Mouse (Mus musculus) kidney, adult 11 months (tissue): ENCODE data around the gene Clca1.
"Not testable (repeated sequence)": the region's sequence is repeated elsewhere in the genome, so short reads cannot be mapped to it uniquely, and the experiment has no call there.

Source experiments
- DNase-seq: peaks from one replicate; pipeline ENCODE4 v3.0.0; 2022

Clca1 gene

DNA sequence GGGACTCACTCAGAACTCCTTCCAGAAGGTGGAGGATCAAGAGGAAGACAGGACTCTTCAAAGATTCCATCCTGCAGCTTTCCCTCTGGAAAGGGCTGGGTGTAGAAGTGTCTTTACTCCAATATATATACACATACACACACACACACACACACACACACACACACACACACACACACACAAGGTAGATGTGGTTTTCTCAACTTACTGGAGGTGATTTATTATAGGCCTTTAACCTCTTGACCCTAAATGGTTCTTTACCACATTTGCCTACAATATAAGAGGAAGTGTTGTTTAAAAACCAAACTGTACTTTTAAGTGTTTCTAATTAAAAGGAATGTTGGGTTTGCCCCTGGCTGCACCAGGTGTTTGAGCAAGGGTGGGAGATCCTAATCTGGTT lies at the start of gene Clca1:
Clca1 (minus strand) TSS at position 101 of the 400 bp plus-strand sequence.
- no peak for DNase-seq

DNA sequence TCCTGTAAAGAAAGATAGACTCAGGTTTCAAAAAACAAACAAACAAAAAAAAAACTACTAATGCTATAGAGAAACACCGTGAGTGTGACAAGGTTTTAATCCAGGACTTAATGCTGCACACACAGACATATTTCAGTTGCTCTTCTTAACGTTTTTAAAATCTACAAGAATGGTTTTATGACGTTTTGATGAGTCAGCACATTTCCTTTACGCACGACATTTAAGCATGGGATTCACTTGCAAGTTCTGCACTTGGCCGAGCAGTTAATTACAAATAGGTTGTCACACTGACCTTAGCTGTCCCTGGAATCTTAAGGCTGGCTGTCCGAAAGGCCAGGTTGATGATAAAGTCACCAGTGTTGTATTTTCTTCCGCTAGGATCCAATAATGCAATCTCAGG lies 48.3 kb upstream of the Clca1 start:
- DNase-seq, result no peak

GRCm38 (mm10) chr3:145078405-145078804 lies 45.8 kb upstream of the Clca1 start:
- DNase-seq, result no peak

DNA sequence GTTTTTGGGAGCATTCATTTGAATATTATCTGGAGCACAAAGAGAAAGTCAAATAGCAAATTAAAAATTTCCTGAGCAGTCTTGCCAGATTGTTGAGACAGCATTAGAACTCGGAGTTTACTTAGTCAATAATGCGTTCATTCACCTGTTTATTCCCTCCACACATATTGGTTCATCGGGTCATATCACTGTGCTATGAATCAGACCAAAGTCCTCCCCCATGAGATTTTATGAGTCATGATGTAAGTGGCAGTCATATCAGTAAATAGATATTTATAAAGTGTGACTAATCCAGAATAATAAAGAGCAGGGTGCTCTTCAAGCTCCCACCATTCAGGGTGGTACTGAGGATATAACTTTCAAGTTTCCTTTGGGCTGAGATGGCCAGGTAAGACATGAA lies 39.8 kb upstream of the Clca1 start:
- no peak for DNase-seq

DNA sequence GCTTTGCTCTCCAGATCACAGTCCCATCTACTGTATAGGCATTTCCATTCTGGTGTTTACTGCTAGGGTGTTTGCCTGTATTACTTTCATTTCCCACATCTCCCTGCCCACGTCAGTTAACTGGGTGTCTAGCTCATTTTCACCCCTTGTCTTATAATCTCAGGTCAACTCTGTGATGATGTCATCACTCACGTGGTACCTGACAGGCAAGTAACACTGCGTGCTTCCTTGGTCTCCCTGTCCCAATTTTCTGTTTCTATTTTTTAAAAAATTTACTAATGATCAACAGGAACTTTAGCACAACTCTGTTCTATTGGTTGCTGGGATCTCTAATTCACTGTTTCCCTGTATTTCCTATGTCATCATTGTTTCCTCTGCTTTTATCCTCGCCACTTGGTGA lies 36.4 kb upstream of the Clca1 start:
- DNase-seq, result no peak

GRCm38 (mm10) chr3:145055138-145055537 lies 22.6 kb upstream of the Clca1 start:
- not testable (repeated sequence) for DNase-seq

DNA sequence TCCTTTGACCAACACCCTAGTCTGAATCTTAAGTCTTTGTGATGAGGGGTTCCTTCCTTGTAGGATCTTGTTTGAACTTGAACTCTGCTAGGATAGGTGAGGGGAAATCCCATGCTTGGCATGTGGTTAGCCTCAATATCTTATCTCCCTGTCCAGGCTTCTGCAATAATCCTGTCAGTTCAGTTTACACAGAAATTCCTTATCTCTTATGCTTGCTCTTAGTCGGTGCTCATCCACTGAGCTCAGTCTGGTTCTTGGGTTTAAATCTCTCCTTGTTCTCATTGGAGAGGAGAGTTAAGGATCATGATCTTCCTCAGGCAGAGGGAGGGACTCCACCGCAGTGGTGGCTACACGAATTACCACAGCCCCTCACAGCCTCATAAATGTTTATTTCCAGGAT lies 17.2 kb upstream of the Clca1 start:
- DNase-seq, result no peak

DNA sequence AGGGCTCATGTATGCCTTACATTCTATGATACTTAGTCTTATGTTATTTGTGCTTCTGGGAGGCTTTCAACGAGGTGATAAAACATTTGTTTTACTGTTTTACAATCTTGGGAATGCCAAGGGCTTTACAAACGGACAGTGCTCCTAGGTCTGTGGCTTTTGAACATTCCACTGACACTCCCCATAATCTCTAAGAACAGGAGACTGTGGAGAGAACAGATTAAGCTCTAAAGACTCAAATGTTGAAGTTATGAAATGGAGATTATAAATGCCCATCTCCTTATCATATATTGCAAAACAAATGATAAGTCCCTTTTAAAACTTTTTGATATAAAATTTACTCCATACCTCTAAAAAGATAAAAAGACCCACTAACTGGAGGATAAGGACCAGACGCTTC lies 6.2 kb upstream of the Clca1 start:
- DNase-seq, result no peak

DNA sequence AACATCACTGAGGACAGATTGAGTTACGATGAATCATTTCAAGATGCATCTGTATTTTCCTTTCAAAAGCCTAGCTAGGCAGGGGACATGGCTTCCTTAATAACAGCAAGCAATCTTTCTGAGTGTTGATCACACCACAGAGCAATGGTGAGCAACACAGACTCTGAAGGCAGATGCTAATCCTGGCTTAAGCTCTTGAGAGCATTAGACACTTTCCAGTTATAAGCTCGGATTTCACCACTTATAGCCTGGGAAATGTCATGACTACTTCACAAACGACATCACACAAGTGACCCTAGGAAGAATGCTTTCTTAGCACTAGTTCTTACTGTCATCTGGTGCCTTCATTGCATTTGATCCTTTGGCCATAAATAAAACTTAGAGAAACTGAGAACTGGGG lies 4.5 kb downstream of the Clca1 start:
- DNase-seq, result no peak

DNA sequence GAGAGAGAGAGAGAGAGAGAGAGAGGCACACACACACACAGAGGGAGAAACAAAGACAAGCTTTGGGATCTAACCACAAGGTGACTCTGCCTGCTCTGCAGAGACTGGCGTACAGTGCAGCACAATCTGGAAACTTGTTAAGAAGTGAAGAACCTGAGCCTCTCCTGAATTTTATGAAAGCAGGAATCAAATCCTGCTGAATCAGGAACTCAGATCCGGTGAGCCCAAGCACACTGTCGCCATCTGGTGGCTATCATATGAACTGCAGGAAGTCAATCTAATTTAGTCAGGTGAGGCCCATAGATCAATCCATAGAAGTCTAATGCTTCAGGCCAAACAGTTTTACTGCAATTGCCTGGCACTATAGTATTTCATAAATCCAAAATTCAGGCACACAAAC lies 5.8 kb downstream of the Clca1 start:
- peak; percentile 8 for DNase-seq

GRCm38 (mm10) chr3:145017807-145018206 lies 14.8 kb downstream of the Clca1 start:
- DNase-seq, result no peak

DNA sequence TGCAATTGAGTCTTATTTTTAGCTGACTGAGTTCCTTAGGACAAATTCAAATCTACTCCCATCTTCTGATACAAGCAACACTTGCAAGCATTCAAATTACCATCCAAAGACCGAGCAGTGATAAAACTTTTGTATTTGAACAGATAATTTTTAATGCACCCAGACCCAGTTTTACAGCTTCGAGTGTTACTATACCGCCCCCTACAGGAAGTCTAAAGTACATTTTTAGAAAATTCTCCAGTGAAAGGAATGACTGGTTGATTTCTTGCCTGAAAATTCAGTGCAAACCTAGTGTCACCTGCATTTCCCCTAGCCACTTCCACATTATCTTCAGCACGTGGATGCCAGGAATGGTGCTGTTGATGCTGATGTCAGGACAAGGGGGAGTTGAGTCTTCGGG lies 28.2 kb downstream of the Clca1 start:
- DNase-seq, result no peak

DNA sequence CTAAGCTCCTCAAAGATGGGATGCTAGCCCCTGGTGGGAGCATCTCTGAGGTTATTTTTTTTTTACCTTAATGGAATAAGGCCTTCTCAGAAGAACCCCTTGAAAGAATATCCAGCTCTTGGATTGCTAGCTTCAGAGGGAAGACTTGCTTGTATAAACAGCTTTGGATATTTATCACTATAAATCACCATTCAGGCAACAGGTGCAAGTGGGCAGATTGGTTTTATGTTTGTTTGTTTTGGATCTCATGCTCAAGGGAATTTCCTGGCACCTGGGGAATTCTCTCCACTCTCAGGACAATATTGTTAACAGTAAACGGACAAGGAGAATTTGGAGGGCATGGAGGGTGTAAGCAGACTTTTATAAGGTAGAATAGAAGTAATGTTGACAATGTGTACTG lies 31.7 kb downstream of the Clca1 start:
- no peak for DNase-seq

GRCm38 (mm10) chr3:144993055-144993454 lies 39.5 kb downstream of the Clca1 start:
- no peak for DNase-seq

DNA sequence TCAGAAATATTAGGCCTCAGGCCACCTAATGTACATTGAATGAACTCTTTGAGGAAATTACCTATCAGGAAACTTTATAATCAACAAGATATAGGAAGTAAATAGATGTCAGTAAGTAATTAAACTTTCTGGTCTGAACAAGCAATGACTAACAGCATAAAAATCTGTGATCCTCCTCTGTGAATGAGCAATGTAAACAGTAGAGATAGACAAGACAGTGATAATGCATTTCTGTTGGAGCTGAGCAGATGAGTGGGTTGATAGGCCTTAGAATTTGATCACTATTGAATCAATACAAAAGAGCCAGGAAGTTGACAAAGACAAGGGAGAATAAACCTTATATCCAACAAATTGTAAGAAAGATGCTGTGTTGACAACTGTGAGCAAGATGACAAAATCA lies 40.0 kb downstream of the Clca1 start:
- no peak for DNase-seq

DNA sequence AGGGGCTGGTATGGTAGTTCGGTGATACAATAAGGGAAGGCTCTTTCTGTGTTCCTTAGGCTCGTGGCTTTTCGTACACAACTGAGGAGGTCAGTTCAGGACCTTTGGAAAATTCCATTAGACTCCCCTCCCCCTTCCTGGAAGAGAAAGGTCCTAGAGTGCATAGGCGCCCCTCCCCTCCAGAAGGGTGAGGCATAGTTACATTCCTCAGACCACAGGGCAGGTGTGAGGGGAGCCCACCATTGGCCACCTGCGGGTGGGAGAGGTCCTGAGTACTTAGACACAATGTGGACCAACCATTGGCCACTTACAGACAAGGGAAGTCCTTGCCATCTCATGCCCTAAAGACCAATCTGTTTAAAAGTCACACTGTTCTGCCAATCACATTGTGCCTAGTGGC lies 46.7 kb downstream of the Clca1 start:
- DNase-seq, result no peak

DNA sequence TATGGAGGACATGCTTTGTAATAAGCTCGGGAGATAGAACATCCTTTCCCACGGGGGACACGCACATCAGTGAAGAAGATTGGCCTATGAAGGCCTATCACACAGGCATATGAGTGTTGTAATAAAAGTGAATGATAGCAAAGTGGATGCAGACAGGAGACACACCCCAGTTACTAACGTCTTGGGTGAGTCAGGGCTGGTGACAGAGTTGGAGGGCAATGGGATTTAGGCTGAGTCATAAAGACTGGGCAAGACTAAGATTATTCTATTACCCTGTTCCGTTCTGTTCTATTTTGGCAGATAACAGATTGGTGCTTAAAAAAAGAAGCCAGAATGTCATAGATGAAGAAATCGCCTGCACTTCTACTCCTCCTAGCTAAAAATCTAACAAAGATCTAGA lies 52.0 kb downstream of the Clca1 start:
- DNase-seq, result no peak

- no peak for DNase-seq
Observed at GRCm38 (mm10) chr3:144977631-144978030, 54.9 kb downstream of the Clca1 start.

GRCm38 (mm10) chr3:144976091-144976490 lies 56.5 kb downstream of the Clca1 start:
- no peak for DNase-seq

DNA sequence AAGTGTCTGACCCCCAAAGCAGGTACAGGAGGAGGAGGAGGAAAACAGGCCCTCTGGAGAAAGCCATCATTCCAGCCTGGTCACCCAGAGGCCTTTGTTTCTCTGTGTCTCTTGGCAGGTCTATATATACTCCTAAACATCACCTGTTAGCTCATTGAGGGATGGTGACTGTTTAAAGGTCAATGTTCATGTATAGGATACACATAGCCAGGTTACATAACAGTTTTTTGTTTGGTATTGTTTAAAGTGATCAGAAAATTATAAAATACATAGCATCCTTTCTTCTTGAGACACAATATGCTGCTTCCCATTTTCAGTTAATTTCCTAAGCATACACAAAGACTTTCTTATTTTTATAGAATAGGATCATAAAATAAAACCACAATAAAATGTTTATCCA lies 57.6 kb downstream of the Clca1 start, which contains the start of gene Clca4a:
Clca4a (minus strand) TSS at position 101 of the 400 bp plus-strand sequence.
- no peak for DNase-seq

DNA sequence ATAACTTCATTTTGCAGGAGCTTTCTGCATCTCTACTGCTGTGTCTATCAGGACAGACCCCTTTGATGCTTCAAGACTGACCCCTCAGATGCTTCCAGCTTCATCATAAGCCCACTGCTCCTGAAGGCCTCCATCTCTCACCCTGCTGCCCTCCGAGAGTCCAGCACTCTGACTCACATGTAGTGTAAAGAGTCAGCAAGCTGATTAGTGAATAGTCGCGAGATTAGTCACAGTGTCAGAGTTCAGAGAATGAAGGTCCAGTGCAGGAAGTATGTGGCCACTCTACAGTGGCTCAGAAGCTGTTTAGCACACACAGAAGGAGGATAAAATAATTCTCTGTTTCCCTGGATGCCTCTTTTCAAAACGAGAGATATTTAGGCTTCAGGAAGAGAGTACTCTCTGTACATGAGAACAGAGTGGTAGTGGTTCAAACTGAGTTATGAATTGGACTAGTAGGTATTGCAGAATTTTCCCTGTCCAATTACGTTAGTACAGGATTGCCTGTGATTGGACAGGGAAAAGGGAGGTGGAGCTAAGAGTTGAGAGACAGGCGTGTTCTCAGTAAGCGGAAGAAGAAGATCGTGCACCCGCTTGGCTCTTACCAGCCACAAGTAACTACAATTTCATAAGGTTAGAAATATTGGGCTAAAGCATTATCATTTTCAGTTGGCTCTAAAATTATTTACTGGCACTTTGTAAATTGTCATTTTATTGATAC lies 60.9 kb downstream of the Clca1 start:
- DNase-seq, result no peak

DNA sequence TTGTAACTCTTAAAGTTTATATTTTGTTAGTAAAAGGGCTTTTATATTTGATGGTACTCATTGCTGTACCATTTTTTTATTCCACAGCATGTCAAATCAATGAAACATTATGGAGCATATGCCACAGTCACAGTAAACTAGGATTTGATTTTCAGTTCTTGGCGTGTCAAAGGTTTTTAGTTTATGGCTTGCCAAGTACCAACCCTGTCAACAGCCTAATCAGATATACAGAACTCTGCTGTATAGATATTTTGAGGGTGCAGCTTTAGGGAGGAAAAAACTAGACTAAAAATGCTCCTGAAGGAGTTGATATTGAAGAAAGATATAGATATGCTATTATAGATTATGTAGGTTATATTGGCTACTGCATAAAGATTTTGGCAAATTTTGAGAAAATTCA lies 62.8 kb downstream of the Clca1 start:
- no peak for DNase-seq

DNA sequence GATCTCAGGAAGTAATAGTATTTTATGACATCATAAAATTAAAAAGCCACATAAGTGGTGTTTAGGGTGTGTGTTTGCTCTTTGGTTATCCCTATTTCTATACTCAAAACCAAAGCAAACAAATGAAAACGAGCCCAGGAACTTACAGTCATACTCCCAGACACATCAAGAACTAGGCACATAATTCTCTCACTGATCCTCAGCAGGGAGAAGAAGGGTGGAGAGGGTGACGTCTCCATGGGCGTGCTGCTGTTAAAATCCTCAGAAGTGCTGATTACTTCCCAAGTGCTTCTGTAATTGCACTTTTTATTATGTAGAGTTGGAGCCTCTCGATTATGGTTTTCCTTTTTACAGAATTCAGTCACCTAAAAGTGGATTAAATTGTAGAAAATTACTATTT lies 66.5 kb downstream of the Clca1 start:
- DNase-seq, result no peak
